Mouse (Mus musculus) hindbrain, embryonic 15.5 days (tissue): ENCODE results near the gene Vcam1. TPM values are rescaled to one million over a fixed set of nuclear protein-coding genes. Genes with fewer than 3 reads are reported as not detected.

Experiments used
- ATAC-seq: fragments of 200-750 bp; cut with Nextera tagmentation; 2 replicates; pipeline ENCODE4 v1.8.0; 2017; ENCODE audit warnings: low read depth, moderate number of reproducible peaks, moderate TSS enrichment; ENCODE audit not compliant: low FRiP score
- H3K27ac ChIP-seq: fragments of 300-500 bp; sonication (generic); replicated peaks from 2 replicates; pipeline ENCODE4 v1.5.1; 2015; ENCODE audit warnings: mild to moderate bottlenecking, inconsistent platforms
- H3K27me3 ChIP-seq: fragments of 300-500 bp; sonication (generic); 2 replicates; pipeline ENCODE4 v1.6.1; 2015; ENCODE audit warnings: control low read depth, inconsistent platforms
- H3K36me3 ChIP-seq: fragments of 300-500 bp; sonication (generic); 2 replicates; pipeline ENCODE4 v1.6.1; 2015; ENCODE audit warnings: control low read depth, inconsistent platforms
- H3K4me1 ChIP-seq: fragments of 300-500 bp; sonication (generic); replicated peaks from 2 replicates; pipeline ENCODE4 v1.6.1; 2015; ENCODE audit warnings: control low read depth, inconsistent platforms
- H3K4me2 ChIP-seq: fragments of 300-500 bp; sonication (generic); 2 replicates; pipeline ENCODE4 v1.6.1; 2015; ENCODE audit warnings: moderate library complexity, mild to moderate bottlenecking, inconsistent platforms
- H3K4me3 ChIP-seq: fragments of 300-500 bp; sonication (generic); 2 replicates; pipeline ENCODE4 v1.5.1; 2015; ENCODE audit warnings: mild to moderate bottlenecking, inconsistent platforms
- H3K9ac ChIP-seq: fragments of 300-500 bp; sonication (generic); 2 replicates; pipeline ENCODE4 v1.6.1; 2015; ENCODE audit warnings: inconsistent platforms
- H3K9me3 ChIP-seq: fragments of 300-500 bp; sonication (generic); 2 replicates; pipeline ENCODE4 v1.6.1; 2016; ENCODE audit warnings: control low read depth, inconsistent platforms
- WGBS: fragments of 180-500 bp; shearing (Covaris S2); methylation state at CpG from one replicate; pipeline ENCODE4 v1.1.7; 2015; 5-methylcytosine and 5-hydroxymethylcytosine counted together
- polyA plus RNA-seq: library from polyadenylated mRNA; unstranded; fragments of >200 nt; fragmentation: Nextera tagmentation; extraction: Ambion mirVana; gene quantifications from 2 replicates; pipeline ENCODE4 v1.2.1, GENCODE M21; 2015

The Vcam1 gene
- polyA plus RNA-seq, 1 experiment from 2014 or later = 36.2 TPM

DNA sequence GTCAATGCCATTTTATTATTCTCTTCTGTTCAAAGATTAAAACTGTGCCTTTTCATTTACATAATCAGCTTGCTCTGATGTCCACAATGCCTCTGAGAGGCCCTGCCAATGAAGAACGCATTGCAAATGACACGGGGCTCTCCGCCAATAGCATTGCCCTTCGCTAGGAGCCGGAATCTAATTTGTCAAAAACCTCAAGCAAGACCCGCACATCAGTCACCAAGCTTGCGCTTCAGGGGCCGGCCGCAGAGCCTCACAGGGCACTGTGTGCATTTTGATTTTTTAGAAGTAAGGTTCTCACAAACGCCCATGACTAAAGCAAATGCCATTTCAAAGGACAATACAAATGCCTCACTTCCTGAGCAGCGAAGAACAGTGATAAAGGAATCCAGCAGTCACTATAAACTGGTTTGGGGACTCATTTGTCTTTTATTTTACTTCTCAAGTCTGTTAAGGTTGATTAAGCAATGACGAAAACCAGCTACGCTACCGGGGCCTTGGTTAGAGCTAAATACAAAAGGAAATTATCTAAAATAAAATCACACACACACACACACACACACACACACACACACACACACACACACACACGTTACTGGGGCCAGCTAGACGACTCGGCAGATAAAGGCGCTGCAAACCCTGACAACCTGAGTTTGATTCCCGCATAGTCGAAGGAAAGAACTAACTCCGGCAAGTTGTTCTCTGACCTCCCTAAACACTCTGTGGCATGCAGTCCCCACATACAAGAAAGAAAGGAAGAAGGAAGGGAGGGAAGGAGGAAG lies 24.4 kb downstream of the Vcam1 start:
- peak; percentile 92 for ATAC-seq
- peak overlapping the region; percentile 29 for H3K4me3 ChIP-seq
- H3K27me3 ChIP-seq = no peaks in the 10 kb centered on the region
- H3K4me1 ChIP-seq = peaks cover 13% of the 10 kb centered on the region
- no peaks in the 10 kb centered on the region for H3K36me3 ChIP-seq
- H3K9ac ChIP-seq = peak overlapping the region; percentile 23
- H3K9me3 ChIP-seq = no peaks in the 10 kb centered on the region
- 10% methylated on average over 21 of the region's 21 CpGs for WGBS
- peak overlapping the region; percentile 57 for H3K4me2 ChIP-seq
- H3K27ac ChIP-seq = 0 out of 2 replicates have a peak overlapping the region, but pooled peaks have one; percentile 7

- WGBS = 46% methylated on average over 4 of the region's 4 CpGs
These were observed 25.2 kb downstream of the Vcam1 start for GRCm38 (mm10) chr3:116104270-116104669.

DNA sequence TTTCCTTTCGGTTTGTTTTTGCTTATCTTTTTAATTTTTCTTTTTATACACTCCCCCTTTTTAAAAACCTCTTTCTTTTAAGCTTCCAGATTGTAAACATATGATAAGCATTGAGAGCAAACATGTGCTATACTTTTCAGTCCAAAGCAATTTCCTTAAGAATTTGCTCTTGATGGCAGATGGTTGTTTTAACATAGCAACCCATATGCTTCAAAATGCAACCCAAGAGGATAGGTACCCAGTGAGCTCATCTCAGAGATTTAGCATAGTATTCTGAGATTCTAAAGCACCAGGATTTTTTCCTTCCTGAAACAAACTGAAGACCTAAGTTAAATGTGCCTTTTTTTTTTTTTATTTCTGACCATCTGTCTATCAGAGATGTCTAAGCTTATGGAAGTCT lies 28.6 kb downstream of the Vcam1 start:
- H3K4me2 ChIP-seq = no peak overlapping the region
- H3K4me3 ChIP-seq = no peak overlapping the region
- no peak for ATAC-seq
- H3K9me3 ChIP-seq = no peaks in the 10 kb centered on the region
- H3K4me1 ChIP-seq = peaks cover 13% of the 10 kb centered on the region
- no peak overlapping the region for H3K9ac ChIP-seq
- H3K27ac ChIP-seq = no peak overlapping the region
- H3K36me3 ChIP-seq = no peaks in the 10 kb centered on the region
- H3K27me3 ChIP-seq = no peaks in the 10 kb centered on the region
- 92% methylated on average over 1 of the region's 1 CpGs for WGBS

More at GRCm38 (mm10) chr3:116104270-116104669, 25.2 kb downstream of the Vcam1 start:
- no peak overlapping the region for H3K27ac ChIP-seq
- ATAC-seq = 0 out of 2 replicates have a peak, but pooled peaks have one; percentile 12
- H3K27me3 ChIP-seq = no peaks in the 10 kb centered on the region
- H3K9ac ChIP-seq = no peak overlapping the region
- 0 out of 2 replicates have a peak overlapping the region, but pooled peaks have one; percentile 57 for H3K4me2 ChIP-seq
- H3K9me3 ChIP-seq = no peaks in the 10 kb centered on the region
- no peak overlapping the region for H3K4me3 ChIP-seq
- H3K36me3 ChIP-seq = no peaks in the 10 kb centered on the region
- H3K4me1 ChIP-seq = peaks cover 13% of the 10 kb centered on the region

GRCm38 (mm10) chr3:116095934-116096333 lies 33.6 kb downstream of the Vcam1 start:
- ATAC-seq = no peak
- no peaks in the 10 kb centered on the region for H3K36me3 ChIP-seq
- H3K4me3 ChIP-seq = no peak overlapping the region
- no peaks in the 10 kb centered on the region for H3K27me3 ChIP-seq
- no peaks in the 10 kb centered on the region for H3K9me3 ChIP-seq
- 71% methylated on average over 3 of the region's 3 CpGs for WGBS
- no peak overlapping the region for H3K4me2 ChIP-seq
- no peak overlapping the region for H3K27ac ChIP-seq
- H3K4me1 ChIP-seq = no peaks in the 10 kb centered on the region
- H3K9ac ChIP-seq = no peak overlapping the region

GRCm38 (mm10) chr3:116095312-116095711 lies 34.2 kb downstream of the Vcam1 start:
- Histone ChIP-seq H3K27me3 (no peaks in the 10 kb centered on the region), H3K27ac (no peak overlapping the region), H3K4me1 (no peaks in the 10 kb centered on the region), H3K4me2 (no peak overlapping the region), H3K9me3 (no peaks in the 10 kb centered on the region), H3K4me3 (no peak overlapping the region), H3K9ac (no peak overlapping the region), H3K36me3 (no peaks in the 10 kb centered on the region)
- WGBS = 76% methylated on average over 4 of the region's 4 CpGs
- ATAC-seq = no peak

DNA sequence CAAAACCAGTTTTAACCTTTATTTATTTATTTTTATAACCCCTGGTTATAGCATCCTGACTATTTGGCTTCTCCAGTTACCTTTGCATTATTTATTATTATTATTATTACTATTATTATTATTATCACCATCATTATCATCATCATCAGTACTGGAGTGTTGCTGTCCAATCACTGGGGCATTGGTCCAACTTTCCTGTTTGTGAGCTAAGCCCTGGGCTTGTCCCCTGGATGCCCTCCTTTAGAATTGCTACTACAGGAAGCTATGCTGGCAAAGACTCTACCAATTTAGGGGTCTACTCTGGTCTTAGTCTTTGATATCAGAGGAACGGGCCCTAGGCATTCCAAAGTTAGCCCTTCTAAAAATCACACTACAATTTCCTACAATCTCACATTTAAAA lies 34.6 kb downstream of the Vcam1 start:
- no peak overlapping the region for H3K4me2 ChIP-seq
- H3K9me3 ChIP-seq = no peaks in the 10 kb centered on the region
- H3K4me3 ChIP-seq = no peak overlapping the region
- H3K9ac ChIP-seq = no peak overlapping the region
- no peak overlapping the region for H3K27ac ChIP-seq
- no peaks in the 10 kb centered on the region for H3K27me3 ChIP-seq
- no peaks in the 10 kb centered on the region for H3K36me3 ChIP-seq
- WGBS = 93% methylated on average over 1 of the region's 1 CpGs
- no peak for ATAC-seq
- no peaks in the 10 kb centered on the region for H3K4me1 ChIP-seq

DNA sequence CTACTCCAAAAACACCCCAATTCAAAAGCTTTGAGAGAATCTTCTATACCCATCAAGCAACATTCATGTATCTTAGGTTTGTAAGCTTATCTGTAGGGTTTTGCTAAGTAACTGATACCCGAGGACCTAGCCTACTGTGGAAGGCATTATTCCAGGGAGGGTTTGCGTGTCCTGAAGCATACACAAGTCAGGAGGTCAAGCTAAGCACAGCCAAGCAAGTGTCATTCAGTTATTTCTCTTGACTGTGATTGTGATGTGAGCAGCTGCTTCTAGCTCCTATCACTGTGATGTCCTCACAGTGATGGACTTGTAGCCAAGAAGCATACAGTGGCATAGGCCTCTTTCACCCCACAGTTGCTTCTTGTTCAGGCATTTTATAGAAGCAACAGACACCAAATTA lies 35.2 kb downstream of the Vcam1 start:
- Histone ChIP-seq H3K27me3 (no peaks in the 10 kb centered on the region), H3K4me3 (no peak overlapping the region), H3K9me3 (no peaks in the 10 kb centered on the region), H3K9ac (no peak overlapping the region), H3K4me1 (no peaks in the 10 kb centered on the region), H3K27ac (no peak overlapping the region), H3K36me3 (no peaks in the 10 kb centered on the region), H3K4me2 (no peak overlapping the region)
- no peak for ATAC-seq
- WGBS = 93% methylated on average over 2 of the region's 2 CpGs

GRCm38 (mm10) chr3:116092547-116092946 lies 36.9 kb downstream of the Vcam1 start:
- Histone ChIP-seq H3K27ac (no peak overlapping the region), H3K9me3 (no peaks in the 10 kb centered on the region), H3K4me1 (no peaks in the 10 kb centered on the region), H3K27me3 (no peaks in the 10 kb centered on the region), H3K36me3 (no peaks in the 10 kb centered on the region), H3K4me2 (no peak overlapping the region), H3K4me3 (no peak overlapping the region), H3K9ac (no peak overlapping the region)
- 91% methylated on average over 3 of the region's 3 CpGs for WGBS
- ATAC-seq = no peak

- ATAC-seq = no peak
- H3K9me3 ChIP-seq = no peaks in the 10 kb centered on the region
- no peak overlapping the region for H3K4me2 ChIP-seq
- no peaks in the 10 kb centered on the region for H3K36me3 ChIP-seq
- 94% methylated on average over 5 of the region's 5 CpGs for WGBS
- no peaks in the 10 kb centered on the region for H3K4me1 ChIP-seq
- no peak overlapping the region for H3K9ac ChIP-seq
- H3K27ac ChIP-seq = no peak overlapping the region
- no peak overlapping the region for H3K4me3 ChIP-seq
- H3K27me3 ChIP-seq = no peaks in the 10 kb centered on the region
These were observed 37.8 kb downstream of the Vcam1 start for GRCm38 (mm10) chr3:116091706-116092105.

- Histone ChIP-seq H3K4me2 (no peak overlapping the region), H3K27me3 (no peaks in the 10 kb centered on the region), H3K36me3 (no peaks in the 10 kb centered on the region), H3K9me3 (no peaks in the 10 kb centered on the region), H3K9ac (no peak overlapping the region), H3K4me3 (no peak overlapping the region), H3K27ac (no peak overlapping the region), H3K4me1 (no peaks in the 10 kb centered on the region)
- 90% methylated on average over 4 of the region's 4 CpGs for WGBS
- no peak for ATAC-seq
These were observed 43.5 kb downstream of the Vcam1 start for GRCm38 (mm10) chr3:116085962-116086361.

GRCm38 (mm10) chr3:116080939-116081676 lies 48.4 kb downstream of the Vcam1 start:
- Histone ChIP-seq H3K36me3 (no peaks in the 10 kb centered on the region), H3K9me3 (no peaks in the 10 kb centered on the region), H3K27me3 (no peaks in the 10 kb centered on the region), H3K4me1 (no peaks in the 10 kb centered on the region), H3K27ac (no peak overlapping the region), H3K9ac (no peak overlapping the region), H3K4me2 (no peak overlapping the region), H3K4me3 (no peak overlapping the region)
- 79% methylated on average over 7 of the region's 7 CpGs for WGBS
- no peak for ATAC-seq

DNA sequence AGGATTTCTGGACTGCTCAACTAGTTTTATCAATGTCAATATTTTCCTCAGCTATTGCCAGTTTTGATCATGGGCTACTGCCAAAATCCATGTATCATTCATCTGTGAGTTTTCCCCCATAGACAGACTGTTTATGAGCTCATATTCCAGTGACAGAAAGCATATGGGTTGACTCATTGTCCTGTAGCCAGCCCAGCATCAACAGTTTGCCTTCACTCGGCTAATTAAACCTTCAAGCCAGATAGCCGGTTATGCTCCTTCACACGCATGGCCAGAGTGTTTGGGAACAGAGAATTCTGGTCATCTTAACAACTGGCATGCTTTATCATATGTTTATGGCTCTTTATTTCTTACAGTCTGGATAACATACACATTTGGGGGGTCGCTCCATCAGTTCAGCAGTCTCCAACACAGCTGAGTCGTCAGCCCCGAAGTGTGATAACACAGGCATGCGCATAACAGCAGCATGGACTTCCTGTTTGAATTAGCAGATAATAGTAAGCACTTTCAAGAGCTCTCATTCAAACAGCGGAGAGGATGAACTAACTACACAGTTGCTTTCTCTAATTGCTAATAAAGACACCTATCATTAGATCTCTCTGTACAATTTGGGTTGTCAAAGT lies 49.2 kb downstream of the Vcam1 start:
- WGBS = 81% methylated on average over 8 of the region's 8 CpGs

More for the DNA sequence above, 49.2 kb downstream of the Vcam1 start:
- Histone ChIP-seq H3K9ac (no peak overlapping the region), H3K9me3 (no peaks in the 10 kb centered on the region), H3K4me2 (no peak overlapping the region), H3K27ac (no peak overlapping the region), H3K4me1 (no peaks in the 10 kb centered on the region), H3K27me3 (no peaks in the 10 kb centered on the region), H3K36me3 (no peaks in the 10 kb centered on the region), H3K4me3 (no peak overlapping the region)
- no peak for ATAC-seq
